Mouse (Mus musculus): ENCODE data around the gene Myo15b.

DNA sequence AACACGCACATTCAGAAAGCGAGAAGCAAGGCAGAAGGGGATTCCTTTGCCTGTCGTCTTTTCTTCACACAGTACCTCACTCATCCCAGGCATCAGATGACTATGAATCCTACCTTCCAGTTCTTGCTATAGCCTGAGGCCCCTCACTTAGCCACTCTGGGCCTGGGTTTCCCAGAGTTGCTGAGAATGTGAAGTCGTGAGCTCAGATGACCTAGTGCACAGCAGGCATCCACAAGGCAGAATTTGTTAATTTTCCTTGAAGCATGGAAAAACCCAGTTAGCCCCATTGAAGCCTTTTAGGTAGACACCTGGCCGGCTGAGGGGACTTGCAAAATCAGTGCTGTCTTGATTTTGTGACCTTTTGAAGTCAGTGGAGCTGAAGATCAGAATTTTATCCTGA lies 31.7 kb upstream of the Myo15b start:
- TF ChIP-seq POLR2A (IDR thresholded peaks at IDR 0.05; ENCODE audit: borderline replicate concordance, insufficient read depth, low read length) (no peak), CTCF (IDR thresholded peaks at IDR 0.05; ENCODE audit: borderline replicate concordance, insufficient read depth, low read depth, low read length) (no peak)
